Mouse (Mus musculus) forebrain, embryonic 14.5 days (tissue): ENCODE results near the gene Btbd17. TPM values are rescaled to one million over a fixed set of nuclear protein-coding genes. Genes with fewer than 3 reads are reported as not detected.
A peak's percentile ranks its signal among the peaks of the same experiment; 100 is the strongest.

Experiments used
- ATAC-seq: fragments of 200-750 bp; cut with Nextera tagmentation; 2 replicates; pipeline ENCODE4 v1.8.0; 2017; ENCODE audit warnings: mild to moderate bottlenecking, moderate library complexity
- DNase-seq: peaks from one replicate; pipeline ENCODE4 v3.0.0-alpha.2; 2015; ENCODE audit warnings: low spot score
- H3K27ac ChIP-seq: fragments of 300-500 bp; sonication (generic); 2 replicates; pipeline ENCODE4 v1.5.1; 2014; ENCODE audit warnings: low read depth, mild to moderate bottlenecking, control low read depth, low read length, moderate library complexity
- H3K27me3 ChIP-seq: fragments of 300-500 bp; sonication (generic); replicated peaks from 2 replicates; pipeline ENCODE4 v1.6.1; 2014; ENCODE audit warnings: low read length, control low read depth, mixed read lengths; ENCODE audit not compliant: control insufficient read depth, insufficient read depth
- H3K36me3 ChIP-seq: fragments of 300-500 bp; sonication (generic); 2 replicates; pipeline ENCODE4 v1.6.1; 2014; ENCODE audit warnings: low read length, control low read depth; ENCODE audit not compliant: control insufficient read depth, insufficient read depth
- H3K4me1 ChIP-seq: fragments of 300-500 bp; sonication (generic); 2 replicates; pipeline ENCODE4 v1.6.1; 2014; ENCODE audit warnings: antibody characterized with exemption, low read length, control low read depth; ENCODE audit not compliant: control insufficient read depth, insufficient read depth
- H3K4me2 ChIP-seq: fragments of 300-500 bp; sonication (generic); 2 replicates; pipeline ENCODE4 v1.6.1; 2014; ENCODE audit warnings: mild to moderate bottlenecking, control low read depth, low read length
- H3K4me3 ChIP-seq: fragments of 300-500 bp; sonication (generic); 2 replicates; pipeline ENCODE4 v1.5.1; 2014; ENCODE audit warnings: low read depth, low read length, control low read depth
- H3K9ac ChIP-seq: fragments of 300-500 bp; sonication (generic); 2 replicates; pipeline ENCODE4 v1.6.1; 2014; ENCODE audit warnings: mild to moderate bottlenecking, low read length, control low read depth, moderate library complexity
- H3K9me3 ChIP-seq: fragments of 300-500 bp; sonication (generic); replicated peaks from 2 replicates; pipeline ENCODE4 v1.6.1; 2016; ENCODE audit warnings: low read length, control low read depth, mixed read lengths; ENCODE audit not compliant: control insufficient read depth
- WGBS: fragments of 180-500 bp; shearing (Covaris S2); extraction: QIAGEN DNeasy Blood & Tissue Kit; methylation state at CpG from one replicate; pipeline ENCODE4 v1.1.7; 2014; 5-methylcytosine and 5-hydroxymethylcytosine counted together
- polyA plus RNA-seq: library from polyadenylated mRNA; unstranded; fragments of >200 nt; fragmentation: Nextera tagmentation; extraction: Ambion mirVana; gene quantifications from 2 replicates; pipeline ENCODE4 v1.2.1, GENCODE M21; 2014

The Btbd17 gene
- polyA plus RNA-seq, 1 experiment from 2014 or later, result 24.7 TPM

- peaks cover 2% of the 10 kb centered on the region; the same call in 1 of the 2 replicates for H3K27me3 ChIP-seq
- peaks cover 47% of the 10 kb centered on the region for H3K4me1 ChIP-seq
- peak overlapping the region; percentile 30 for H3K4me3 ChIP-seq
- no peaks in the 10 kb centered on the region for H3K36me3 ChIP-seq
- peak overlapping the region; percentile 100 for H3K27ac ChIP-seq
- peak; percentile 87 for ATAC-seq
- H3K4me2 ChIP-seq, result peak overlapping the region; percentile 92
- peak; percentile 98 for DNase-seq
- no peaks in the 10 kb centered on the region for H3K9me3 ChIP-seq
- 0% methylated on average over 7 of the region's 7 CpGs for WGBS
- peak overlapping the region; percentile 61 for H3K9ac ChIP-seq
Measured at GRCm38 (mm10) chr11:114795231-114795746, 456 bp downstream of the Btbd17 start.

DNA sequence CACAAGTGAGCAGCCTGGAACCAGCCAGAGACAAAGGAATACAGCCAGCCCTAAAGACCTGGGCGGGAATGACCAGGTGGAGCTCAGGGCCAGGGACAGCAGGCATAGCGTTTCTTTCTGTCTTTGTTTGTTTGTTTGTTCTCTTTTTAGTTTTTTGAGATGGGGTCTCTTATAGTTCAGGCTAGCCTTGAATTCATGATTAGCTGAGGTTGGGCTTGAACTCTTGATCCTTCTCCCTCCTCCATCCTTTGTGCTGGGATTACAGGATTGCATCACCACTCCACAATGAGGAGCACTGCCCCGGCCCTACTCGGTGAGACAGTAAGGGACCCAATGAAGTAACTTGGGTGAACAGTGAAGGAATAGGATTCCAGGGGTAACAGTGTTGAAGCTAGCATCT is 1.1 kb downstream of the Btbd17 start:
- Histone ChIP-seq H3K27me3 (peaks cover 6% of the 10 kb centered on the region), H3K27ac (peak overlapping the region; percentile 100), H3K4me3 (peak overlapping the region; percentile 30), H3K4me1 (peaks cover 47% of the 10 kb centered on the region), H3K9me3 (no peaks in the 10 kb centered on the region), H3K4me2 (peak overlapping the region; percentile 92), H3K9ac (peak overlapping the region; percentile 61; the same call in 1 of the 2 replicates), H3K36me3 (no peaks in the 10 kb centered on the region)
- 13% methylated on average over 4 of the region's 4 CpGs for WGBS
- DNase-seq, result no peak
- ATAC-seq, result peak; percentile 6

DNA sequence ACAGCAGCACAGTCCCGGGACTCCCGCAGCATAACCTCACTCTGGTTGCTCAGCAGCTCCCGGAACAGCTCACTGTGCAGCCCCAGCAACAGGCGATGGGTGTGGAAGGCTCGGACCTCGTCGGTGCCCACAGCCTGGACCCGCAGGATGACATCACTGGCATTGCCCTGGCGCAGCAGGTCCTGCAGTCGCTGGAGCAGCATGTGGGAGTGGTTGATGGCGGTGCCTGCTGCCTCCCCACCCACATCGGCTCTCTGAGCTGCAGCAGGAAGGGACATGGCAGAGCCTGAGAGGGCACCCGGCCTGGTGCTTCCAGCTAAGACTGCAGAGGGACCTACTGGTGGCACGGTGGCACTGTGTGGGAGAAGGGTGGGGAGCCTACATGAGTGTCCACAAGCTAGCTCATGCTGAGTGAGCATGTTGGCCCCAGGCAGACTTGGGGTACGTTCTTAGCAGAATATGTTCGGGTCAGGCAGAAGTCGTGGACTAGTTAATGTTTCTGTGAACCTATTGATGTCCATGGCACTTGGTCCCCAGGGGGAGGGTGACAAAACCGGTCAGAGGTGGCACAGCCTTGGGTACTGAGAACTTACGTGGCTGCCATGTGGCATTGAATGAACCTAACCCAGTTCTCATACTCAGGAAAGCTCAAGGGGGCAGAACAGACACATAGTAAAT is 1.7 kb downstream of the Btbd17 start:
- ATAC-seq, result no peak

GRCm38 (mm10) chr11:114792931-114793494 is 2.7 kb downstream of the Btbd17 start:
- H3K9me3 ChIP-seq, result no peaks in the 10 kb centered on the region

More for the DNA sequence above, 1.7 kb downstream of the Btbd17 start:
- Histone ChIP-seq H3K9me3 (no peaks in the 10 kb centered on the region), H3K27me3 (peaks cover 11% of the 10 kb centered on the region), H3K4me2 (peak overlapping the region; percentile 92), H3K4me3 (peak overlapping the region; percentile 30; the same call in 1 of the 2 replicates), H3K36me3 (no peaks in the 10 kb centered on the region), H3K4me1 (peaks cover 47% of the 10 kb centered on the region), H3K9ac (peak overlapping the region; percentile 61), H3K27ac (peak overlapping the region; percentile 100)
- 60% methylated on average over 19 of the region's 19 CpGs for WGBS
- no peak for DNase-seq

GRCm38 (mm10) chr11:114791891-114792411 is 3.8 kb downstream of the Btbd17 start:
- Histone ChIP-seq H3K4me1 (peaks cover 47% of the 10 kb centered on the region), H3K27ac (peak overlapping the region; percentile 44), H3K36me3 (no peaks in the 10 kb centered on the region), H3K4me3 (peak overlapping the region; percentile 49), H3K27me3 (peaks cover 11% of the 10 kb centered on the region), H3K9me3 (no peaks in the 10 kb centered on the region), H3K9ac (peak overlapping the region; percentile 68), H3K4me2 (peak overlapping the region; percentile 92)
- DNase-seq, result peak; percentile 67
- 2% methylated on average over 59 of the region's 59 CpGs for WGBS
- ATAC-seq, result no peak

More at GRCm38 (mm10) chr11:114792931-114793494, 2.7 kb downstream of the Btbd17 start:
- Histone ChIP-seq H3K4me1 (peaks cover 47% of the 10 kb centered on the region), H3K27me3 (peaks cover 11% of the 10 kb centered on the region), H3K9ac (0 out of 2 replicates have a peak overlapping the region, but pooled peaks have one; percentile 68), H3K4me2 (peak overlapping the region; percentile 92), H3K36me3 (no peaks in the 10 kb centered on the region), H3K4me3 (no peak overlapping the region), H3K27ac (no peak overlapping the region)
- no peak for ATAC-seq
- peak; percentile 41 for DNase-seq
- WGBS, result 45% methylated on average over 5 of the region's 5 CpGs

DNA sequence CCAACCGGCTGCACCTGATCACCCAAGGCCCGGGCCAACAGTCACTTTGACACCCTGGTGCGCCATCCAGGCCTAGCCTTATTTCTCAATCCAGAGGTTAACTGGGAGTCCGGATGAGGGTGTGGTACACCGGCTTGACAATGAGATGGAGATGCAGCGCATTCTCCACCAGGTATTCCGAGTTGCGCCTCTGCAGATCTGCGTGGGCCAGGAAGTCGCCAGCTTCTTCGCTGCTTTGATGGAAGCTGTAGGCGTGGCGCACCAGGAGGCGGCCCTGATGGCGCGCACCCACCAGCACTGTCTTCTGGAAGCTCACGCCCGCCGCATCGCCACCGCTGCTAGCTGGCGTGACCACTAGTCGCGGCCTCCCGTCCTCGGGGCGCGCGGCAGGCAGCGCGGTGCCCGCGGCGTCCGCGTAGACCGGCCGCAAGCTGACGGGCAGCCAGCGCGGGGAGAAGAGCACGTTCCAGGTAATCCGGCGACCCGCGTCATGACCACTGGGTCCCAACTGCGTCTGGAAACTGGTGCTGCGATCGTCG is 4.3 kb downstream of the Btbd17 start:
- peak overlapping the region; percentile 68 for H3K9ac ChIP-seq
- ATAC-seq, result no peak
- 8% methylated on average over 45 of the region's 50 CpGs for WGBS
- no peaks in the 10 kb centered on the region for H3K36me3 ChIP-seq
- peak overlapping the region; percentile 49 for H3K4me3 ChIP-seq
- H3K9me3 ChIP-seq, result no peaks in the 10 kb centered on the region
- peak overlapping the region; percentile 92 for H3K4me2 ChIP-seq
- H3K27me3 ChIP-seq, result peaks cover 11% of the 10 kb centered on the region
- peak overlapping the region; percentile 44 for H3K27ac ChIP-seq
- peaks cover 46% of the 10 kb centered on the region for H3K4me1 ChIP-seq
- peak; percentile 35 for DNase-seq

DNA sequence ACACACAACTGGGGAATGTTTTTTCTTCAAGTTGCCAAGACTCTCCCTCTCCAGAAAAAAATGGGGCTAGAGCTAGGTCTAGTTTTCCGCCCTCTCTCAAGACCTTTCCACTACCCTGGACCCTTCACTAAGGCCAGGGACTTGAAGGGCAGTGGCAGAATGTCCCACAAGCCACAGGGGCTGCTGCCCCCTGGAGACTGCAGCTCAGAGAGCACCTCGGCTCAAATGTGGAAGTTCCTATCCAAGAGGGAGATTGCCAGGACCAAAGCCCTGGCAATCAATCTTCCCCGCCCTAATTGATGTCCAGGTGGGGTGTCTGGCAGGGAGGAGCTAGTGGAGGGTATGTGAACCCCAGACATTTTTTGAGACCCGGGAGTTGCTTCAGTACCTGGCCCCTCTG is 4.9 kb downstream of the Btbd17 start:
- Histone ChIP-seq H3K27me3 (peaks cover 11% of the 10 kb centered on the region), H3K4me2 (peak overlapping the region; percentile 92)

GRCm38 (mm10) chr11:114790171-114790570 is 5.6 kb downstream of the Btbd17 start:
- Histone ChIP-seq H3K4me2 (no peak overlapping the region), H3K9ac (no peak overlapping the region), H3K27ac (no peak overlapping the region), H3K27me3 (peaks cover 16% of the 10 kb centered on the region), H3K4me3 (no peak overlapping the region), H3K9me3 (no peaks in the 10 kb centered on the region), H3K36me3 (no peaks in the 10 kb centered on the region), H3K4me1 (peaks cover 35% of the 10 kb centered on the region)
- no peak for DNase-seq
- 76% methylated on average over 12 of the region's 12 CpGs for WGBS
- no peak for ATAC-seq

More for the DNA sequence above, 4.9 kb downstream of the Btbd17 start:
- H3K27ac ChIP-seq, result no peak overlapping the region
- H3K4me1 ChIP-seq, result peaks cover 40% of the 10 kb centered on the region
- WGBS, result 56% methylated on average over 4 of the region's 4 CpGs
- H3K36me3 ChIP-seq, result no peaks in the 10 kb centered on the region
- no peak overlapping the region for H3K9ac ChIP-seq
- no peaks in the 10 kb centered on the region for H3K9me3 ChIP-seq
- peak overlapping the region; percentile 49; the same call in 1 of the 2 replicates for H3K4me3 ChIP-seq
- DNase-seq, result no peak
- no peak for ATAC-seq
